Mouse (Mus musculus) liver, embryonic 14.5 days (tissue): Measurements from ENCODE around the gene Dand5.

Experiments used
- CTCF ChIP-seq: IDR thresholded peaks from 2 replicates; pipeline ENCODE4 v1.5.1; 2016; ENCODE audit warnings: antibody characterized with exemption, low read depth, control low read depth
- EP300 ChIP-seq: IDR thresholded peaks from 2 replicates; pipeline ENCODE4 v1.6.1; 2016; ENCODE audit warnings: antibody characterized with exemption, low read depth

DNA sequence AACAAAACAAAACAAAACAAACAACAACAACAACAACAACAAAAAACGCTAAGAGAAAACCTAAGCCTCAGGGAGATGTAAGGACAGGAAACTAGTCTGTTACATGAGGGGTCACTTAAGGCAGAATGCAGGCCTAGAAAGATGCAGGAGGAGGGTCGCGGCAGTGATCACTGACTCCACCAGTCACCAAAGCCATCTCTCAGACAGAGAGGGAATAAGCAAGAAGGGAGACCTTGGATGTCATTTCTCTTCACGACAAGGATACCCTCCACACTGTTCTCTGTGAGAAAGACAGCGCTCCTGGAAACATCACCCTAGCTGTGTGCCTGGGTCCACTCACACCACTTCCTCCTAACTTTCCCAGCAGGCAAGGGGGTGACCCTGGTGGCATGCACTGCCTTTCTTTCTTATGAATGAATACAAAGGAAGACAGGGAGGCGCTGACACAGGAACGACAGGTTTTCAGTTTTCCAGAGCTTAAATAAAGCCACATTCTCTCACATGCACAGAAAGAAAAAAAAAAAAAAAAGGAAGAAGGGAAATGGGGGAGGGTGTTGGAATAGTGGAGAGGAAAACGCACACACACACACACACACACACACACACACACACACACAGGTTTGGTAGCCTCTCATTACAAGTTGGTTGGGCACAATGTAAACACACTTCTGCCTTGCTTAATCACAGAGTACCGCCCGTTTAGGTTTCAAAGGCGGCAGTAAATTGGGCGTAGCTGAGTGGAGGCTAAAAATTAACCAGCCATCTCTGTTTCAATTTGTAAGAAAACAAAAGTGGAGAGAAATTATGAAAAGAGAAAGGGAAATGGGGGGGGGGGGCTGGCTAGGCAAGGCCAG, 52.3 kb downstream of the Dand5 start:
- TF ChIP-seq CTCF, result no peak
- no peak for TF ChIP-seq EP300
